Mouse (Mus musculus) heart, embryonic 12.5 days (tissue): ENCODE results near the gene 1110051M20Rik. TPM values are rescaled to one million over a fixed set of nuclear protein-coding genes. Genes with fewer than 3 reads are reported as not detected.

Experiments used
- ATAC-seq: fragments of 200-750 bp; cut with Nextera tagmentation; 2 replicates; pipeline ENCODE4 v1.8.0; 2017; ENCODE audit warnings: moderate TSS enrichment, moderate library complexity; ENCODE audit not compliant: insufficient number of reproducible peaks, low FRiP score
- H3K27ac ChIP-seq: fragments of 300-500 bp; sonication (generic); 2 replicates; pipeline ENCODE4 v1.5.1; 2016; ENCODE audit warnings: mild to moderate bottlenecking, moderate library complexity; ENCODE audit not compliant: poor library complexity, severe bottlenecking
- H3K27me3 ChIP-seq: fragments of 300-500 bp; sonication (generic); replicated peaks from 2 replicates; pipeline ENCODE4 v1.6.1; 2016; ENCODE audit warnings: mild to moderate bottlenecking, moderate library complexity
- H3K36me3 ChIP-seq: fragments of 300-500 bp; sonication (generic); 2 replicates; pipeline ENCODE4 v1.6.1; 2016; ENCODE audit warnings: mild to moderate bottlenecking, moderate library complexity
- H3K4me1 ChIP-seq: fragments of 300-500 bp; sonication (generic); replicated peaks from 2 replicates; pipeline ENCODE4 v1.6.1; 2016; ENCODE audit warnings: mild to moderate bottlenecking
- H3K4me2 ChIP-seq: fragments of 300-500 bp; sonication (generic); 2 replicates; pipeline ENCODE4 v1.6.1; 2016; ENCODE audit warnings: mild to moderate bottlenecking, moderate library complexity
- H3K4me3 ChIP-seq: fragments of 300-500 bp; sonication (generic); 2 replicates; pipeline ENCODE4 v1.5.1; 2016; ENCODE audit warnings: mild to moderate bottlenecking
- H3K9ac ChIP-seq: fragments of 300-500 bp; sonication (generic); 2 replicates; pipeline ENCODE4 v1.6.1; 2016; ENCODE audit warnings: mild to moderate bottlenecking, moderate library complexity
- H3K9me3 ChIP-seq: fragments of 300-500 bp; sonication (generic); replicated peaks from 2 replicates; pipeline ENCODE4 v1.6.1; 2016; ENCODE audit warnings: mild to moderate bottlenecking, moderate library complexity
- WGBS: fragments of 180-500 bp; shearing (Covaris S2); methylation state at CpG from one replicate; pipeline ENCODE4 v1.1.7; 2016; 5-methylcytosine and 5-hydroxymethylcytosine counted together
- polyA plus RNA-seq: library from polyadenylated mRNA; unstranded; fragments of >200 nt; fragmentation: Nextera tagmentation; extraction: Ambion mirVana; gene quantifications from 2 replicates; pipeline ENCODE4 v1.2.1, GENCODE M21; 2016

Gene 1110051M20Rik
- polyA plus RNA-seq, 1 experiment from 2014 or later, result 35.7 TPM

- Histone ChIP-seq H3K27ac (no peak overlapping the region), H3K36me3 (peaks cover 8% of the 10 kb centered on the region), H3K4me2 (no peak overlapping the region), H3K4me3 (no peak overlapping the region), H3K9ac (no peak overlapping the region), H3K4me1 (peaks cover 6% of the 10 kb centered on the region), H3K9me3 (no peaks in the 10 kb centered on the region), H3K27me3 (no peaks in the 10 kb centered on the region)
- ATAC-seq, result no peak
- 87% methylated on average over 5 of the region's 5 CpGs for WGBS
These were observed 22.9 kb downstream of the 1110051M20Rik start for GRCm38 (mm10) chr2:91421641-91422040.

- H3K27ac ChIP-seq, result no peak overlapping the region
- no peaks in the 10 kb centered on the region for H3K27me3 ChIP-seq
- no peaks in the 10 kb centered on the region for H3K36me3 ChIP-seq
- no peak for ATAC-seq
- peaks cover 14% of the 10 kb centered on the region; the same call in 1 of the 2 replicates for H3K4me1 ChIP-seq
- no peak overlapping the region for H3K4me3 ChIP-seq
- H3K9me3 ChIP-seq, result no peaks in the 10 kb centered on the region
- H3K4me2 ChIP-seq, result no peak overlapping the region
- 73% methylated on average over 1 of the region's 1 CpGs for WGBS
- no peak overlapping the region for H3K9ac ChIP-seq
These were observed 30.7 kb downstream of the 1110051M20Rik start for GRCm38 (mm10) chr2:91413811-91414210.

DNA sequence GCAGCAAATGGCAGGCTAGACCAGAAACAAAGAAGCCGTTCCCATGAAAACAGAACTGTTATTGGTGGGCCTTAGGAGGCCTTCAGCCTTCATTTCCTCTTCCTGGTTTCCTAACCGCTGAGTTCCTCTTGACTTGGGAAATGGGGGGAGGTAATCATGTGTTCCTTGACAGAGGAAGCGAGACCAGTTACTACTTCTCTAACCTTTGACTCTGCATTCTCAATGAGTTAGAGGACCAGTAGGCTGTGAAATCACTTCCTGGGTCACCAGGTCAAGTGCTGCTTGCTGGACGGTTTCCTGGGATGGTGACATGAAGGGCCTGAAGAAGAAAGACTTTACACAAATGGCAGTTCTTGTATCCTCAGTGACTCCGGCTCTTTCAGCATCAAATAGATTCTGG, 32.1 kb downstream of the 1110051M20Rik start:
- Histone ChIP-seq H3K4me3 (no peak overlapping the region), H3K9ac (no peak overlapping the region), H3K27me3 (no peaks in the 10 kb centered on the region), H3K4me1 (peaks cover 14% of the 10 kb centered on the region; the same call in 1 of the 2 replicates), H3K27ac (no peak overlapping the region), H3K4me2 (no peak overlapping the region), H3K36me3 (no peaks in the 10 kb centered on the region), H3K9me3 (no peaks in the 10 kb centered on the region)
- ATAC-seq, result no peak
- 63% methylated on average over 5 of the region's 5 CpGs for WGBS

- Histone ChIP-seq H3K4me3 (no peak overlapping the region), H3K4me2 (no peak overlapping the region), H3K36me3 (no peaks in the 10 kb centered on the region), H3K27me3 (no peaks in the 10 kb centered on the region), H3K4me1 (peaks cover 14% of the 10 kb centered on the region; the same call in 1 of the 2 replicates), H3K27ac (no peak overlapping the region), H3K9ac (no peak overlapping the region), H3K9me3 (no peaks in the 10 kb centered on the region)
- ATAC-seq, result no peak
- 41% methylated on average over 2 of the region's 2 CpGs for WGBS
These were observed 33.0 kb downstream of the 1110051M20Rik start for GRCm38 (mm10) chr2:91411473-91411872.

GRCm38 (mm10) chr2:91408031-91408430, 36.5 kb downstream of the 1110051M20Rik start:
- H3K4me1 ChIP-seq, result peaks cover 14% of the 10 kb centered on the region; the same call in 1 of the 2 replicates
- no peak overlapping the region for H3K4me2 ChIP-seq
- H3K36me3 ChIP-seq, result no peaks in the 10 kb centered on the region
- no peak for ATAC-seq
- no peaks in the 10 kb centered on the region for H3K9me3 ChIP-seq
- H3K27ac ChIP-seq, result no peak overlapping the region
- no peaks in the 10 kb centered on the region for H3K27me3 ChIP-seq
- WGBS, result 82% methylated on average over 2 of the region's 2 CpGs
- no peak overlapping the region for H3K9ac ChIP-seq
- H3K4me3 ChIP-seq, result no peak overlapping the region

DNA sequence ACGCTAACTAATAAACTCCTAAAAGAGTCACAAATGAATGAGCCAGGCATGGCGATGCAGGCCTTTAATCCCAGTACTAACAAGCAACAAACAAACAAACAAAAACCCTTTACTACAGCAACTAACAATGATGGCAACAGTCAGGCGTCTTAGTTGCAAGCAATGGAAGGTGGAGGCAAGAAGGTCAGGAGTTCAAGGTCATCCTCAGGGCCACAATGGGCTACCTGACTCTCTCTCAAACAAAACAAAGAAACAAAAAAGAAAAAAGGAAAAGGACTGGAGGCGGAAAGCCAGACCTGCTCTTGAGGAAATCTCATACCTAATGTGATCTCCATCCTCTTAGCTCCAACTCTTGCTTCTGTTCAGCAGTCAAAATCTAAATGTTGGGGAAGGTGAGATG, 39.4 kb downstream of the 1110051M20Rik start:
- Histone ChIP-seq H3K9ac (no peak overlapping the region), H3K4me1 (no peaks in the 10 kb centered on the region), H3K4me3 (no peak overlapping the region), H3K9me3 (no peaks in the 10 kb centered on the region), H3K4me2 (no peak overlapping the region), H3K27me3 (no peaks in the 10 kb centered on the region), H3K36me3 (no peaks in the 10 kb centered on the region), H3K27ac (no peak overlapping the region)
- 82% methylated on average over 4 of the region's 4 CpGs for WGBS
- ATAC-seq, result no peak

DNA sequence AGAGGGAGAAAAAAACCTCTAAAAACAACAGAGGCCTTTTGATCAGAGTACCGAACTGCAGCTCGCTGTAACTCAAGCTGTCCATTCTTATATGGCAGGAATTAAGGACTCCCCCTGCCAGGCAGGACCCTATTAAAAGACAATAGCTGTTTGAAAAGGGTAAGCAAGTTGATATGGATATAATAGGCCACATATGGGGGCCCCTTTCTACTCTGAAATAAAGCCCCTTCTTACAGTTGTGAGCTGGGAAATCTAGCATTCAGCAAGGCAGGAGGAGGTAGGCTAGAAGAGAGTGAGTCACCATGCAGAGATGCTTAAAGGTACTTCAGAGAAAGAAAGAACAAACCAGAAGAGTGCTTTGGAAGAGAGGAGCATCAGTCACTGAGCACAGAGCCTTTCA, 44.8 kb downstream of the 1110051M20Rik start:
- Histone ChIP-seq H3K9ac (no peak overlapping the region), H3K9me3 (no peaks in the 10 kb centered on the region), H3K36me3 (no peaks in the 10 kb centered on the region), H3K4me2 (no peak overlapping the region), H3K4me1 (peaks cover 8% of the 10 kb centered on the region), H3K4me3 (no peak overlapping the region), H3K27me3 (no peaks in the 10 kb centered on the region), H3K27ac (no peak overlapping the region)
- 66% methylated on average over 2 of the region's 2 CpGs for WGBS
- no peak for ATAC-seq

GRCm38 (mm10) chr2:91399168-91399567, 45.3 kb downstream of the 1110051M20Rik start:
- no peak overlapping the region for H3K27ac ChIP-seq
- no peak overlapping the region for H3K9ac ChIP-seq
- H3K4me2 ChIP-seq, result no peak overlapping the region
- H3K27me3 ChIP-seq, result no peaks in the 10 kb centered on the region
- 27% methylated on average over 3 of the region's 3 CpGs for WGBS
- no peaks in the 10 kb centered on the region for H3K9me3 ChIP-seq
- no peak overlapping the region for H3K4me3 ChIP-seq
- H3K4me1 ChIP-seq, result peaks cover 9% of the 10 kb centered on the region
- ATAC-seq, result no peak
- no peaks in the 10 kb centered on the region for H3K36me3 ChIP-seq

- Histone ChIP-seq H3K9ac (no peak overlapping the region), H3K4me3 (no peak overlapping the region), H3K4me1 (peaks cover 29% of the 10 kb centered on the region), H3K36me3 (no peaks in the 10 kb centered on the region), H3K27ac (no peak overlapping the region), H3K4me2 (no peak overlapping the region), H3K27me3 (no peaks in the 10 kb centered on the region), H3K9me3 (no peaks in the 10 kb centered on the region)
- 46% methylated on average over 4 of the region's 4 CpGs for WGBS
- ATAC-seq, result no peak
These were observed 50.4 kb downstream of the 1110051M20Rik start for GRCm38 (mm10) chr2:91394078-91394477.

DNA sequence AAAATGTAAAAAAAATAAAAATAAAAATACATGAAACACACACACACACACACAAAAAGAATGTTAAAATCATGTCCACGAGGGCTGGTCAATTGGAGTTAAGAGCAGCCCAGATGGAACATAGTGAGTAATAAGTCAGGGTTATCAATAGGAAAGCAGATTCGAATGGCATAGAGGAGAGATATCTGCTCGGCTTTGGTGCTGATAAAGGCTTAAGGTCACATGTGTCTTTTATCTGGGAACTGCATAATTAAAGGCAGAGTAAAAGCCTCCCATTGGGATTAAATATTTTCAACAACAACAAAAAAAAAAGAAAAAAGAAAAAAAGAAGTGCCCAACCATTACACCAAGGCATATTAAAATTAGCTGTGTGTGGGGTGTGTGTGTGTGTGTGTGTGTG, 55.8 kb downstream of the 1110051M20Rik start:
- Histone ChIP-seq H3K36me3 (no peaks in the 10 kb centered on the region), H3K9me3 (no peaks in the 10 kb centered on the region), H3K4me2 (no peak overlapping the region), H3K4me1 (peaks cover 50% of the 10 kb centered on the region), H3K27me3 (no peaks in the 10 kb centered on the region), H3K9ac (no peak overlapping the region), H3K4me3 (no peak overlapping the region), H3K27ac (no peak overlapping the region)
- no peak for ATAC-seq
- WGBS, result 9% methylated on average over 3 of the region's 3 CpGs

- no peak overlapping the region for H3K4me3 ChIP-seq
- 35% methylated on average over 3 of the region's 3 CpGs for WGBS
- no peak for ATAC-seq
- H3K36me3 ChIP-seq, result no peaks in the 10 kb centered on the region
- H3K9me3 ChIP-seq, result no peaks in the 10 kb centered on the region
- no peaks in the 10 kb centered on the region for H3K27me3 ChIP-seq
- H3K4me1 ChIP-seq, result peaks cover 51% of the 10 kb centered on the region
- H3K4me2 ChIP-seq, result no peak overlapping the region
- H3K27ac ChIP-seq, result no peak overlapping the region
- H3K9ac ChIP-seq, result no peak overlapping the region
These were observed 56.2 kb downstream of the 1110051M20Rik start for GRCm38 (mm10) chr2:91388281-91388680.

GRCm38 (mm10) chr2:91387287-91387958, 57.1 kb downstream of the 1110051M20Rik start:
- Histone ChIP-seq H3K36me3 (no peaks in the 10 kb centered on the region), H3K9ac (no peak overlapping the region), H3K4me3 (no peak overlapping the region), H3K4me2 (no peak overlapping the region), H3K27me3 (no peaks in the 10 kb centered on the region), H3K27ac (no peak overlapping the region), H3K9me3 (no peaks in the 10 kb centered on the region), H3K4me1 (peaks cover 56% of the 10 kb centered on the region)
- ATAC-seq, result no peak
- WGBS, result 73% methylated on average over 6 of the region's 6 CpGs
